Mouse (Mus musculus): ENCODE results near the gene Tmem145.

GRCm38 (mm10) chr7:25277998-25278340 is 27.9 kb upstream of the Tmem145 start:
- TF ChIP-seq POLR2A (IDR thresholded peaks at IDR 0.05; ENCODE audit: low read depth, low read length) (no peak), CTCF (IDR thresholded peaks at IDR 0.05; ENCODE audit: extremely low read depth, insufficient read length, insufficient replicate concordance, low read depth, low read length) (no peak)
